Mouse (Mus musculus) thymus, adult 2 months (tissue): ENCODE results near the gene Tekt5.

ENCODE experiments used
- CTCF ChIP-seq: fragments of 200-500 bp; IDR thresholded peaks from 2 replicates; pipeline ENCODE4 v1.5.1; 2012; ENCODE audit warnings: mild to moderate bottlenecking, control low read depth, low read length, moderate library complexity, borderline replicate concordance; ENCODE audit not compliant: control insufficient read depth, poor library complexity, insufficient read depth; ENCODE audit errors: extremely low read depth
- POLR2A ChIP-seq: fragments of 200-500 bp; IDR thresholded peaks from 2 replicates; pipeline ENCODE4 v1.6.1; 2012; ENCODE audit warnings: mild to moderate bottlenecking, low read length, control low read depth, moderate library complexity; ENCODE audit not compliant: control insufficient read depth, poor library complexity, insufficient read depth; ENCODE audit errors: extremely low read depth

GRCm38 (mm10) chr16:10392587-10392986, 2.7 kb downstream of the Tekt5 start:
- no peak for TF ChIP-seq CTCF
- no peak for TF ChIP-seq POLR2A
